Mouse (Mus musculus): Measurements from ENCODE around the gene Dnajc13. TPM values are rescaled to one million over a fixed set of nuclear protein-coding genes. Genes with fewer than 3 reads are reported as not detected.

Dnajc13 gene
- polyA plus RNA-seq, 1 experiment from 2014 or later = 5.8 TPM

- H3K4me1 ChIP-seq (ENCODE audit: insufficient read depth) = peaks cover 3% of the 10 kb centered on the region; the same call in 1 of the 2 replicates
- no peak overlapping the region for H3K4me2 ChIP-seq (ENCODE audit: low read depth, low read length)
- no peak overlapping the region for H3K4me3 ChIP-seq (ENCODE audit: low read depth, low read length)
- H3K27me3 ChIP-seq (ENCODE audit: insufficient read depth, low read length) = no peaks in the 10 kb centered on the region
- peak overlapping the region; percentile 90 for H3K27ac ChIP-seq (ENCODE audit: low read depth)
- TF ChIP-seq EP300 (IDR thresholded peaks at IDR 0.05; ENCODE audit: low read depth) = no peak
- TF ChIP-seq CTCF (IDR thresholded peaks at IDR 0.05; ENCODE audit: low read depth) = no peak
- peaks cover 42% of the 10 kb centered on the region for H3K36me3 ChIP-seq (replicated peaks; ENCODE audit: insufficient read depth, low read length)
- ATAC-seq (no peak), DNase-seq (no peak)
- H3K9ac ChIP-seq (replicated peaks) = no peak overlapping the region
- H3K9me3 ChIP-seq (ENCODE audit: low read length) = no peaks in the 10 kb centered on the region
- 83% methylated on average over 2 of the region's 2 CpGs for WGBS (ENCODE audit: insufficient replicate concordance)
Measured at GRCm38 (mm10) chr9:104193900-104194299, 68.8 kb downstream of the Dnajc13 start.

GRCm38 (mm10) chr9:104193327-104193726 is 69.4 kb downstream of the Dnajc13 start:
- peaks cover 43% of the 10 kb centered on the region for H3K36me3 ChIP-seq (replicated peaks; ENCODE audit: insufficient read depth, low read length)
- H3K27me3 ChIP-seq (ENCODE audit: insufficient read depth, low read length) = no peaks in the 10 kb centered on the region
- peak; percentile 60 for ATAC-seq
- TF ChIP-seq CTCF (IDR thresholded peaks at IDR 0.05; ENCODE audit: low read depth) = no peak
- TF ChIP-seq EP300 (IDR thresholded peaks at IDR 0.05; ENCODE audit: low read depth) = no peak
- peak overlapping the region; percentile 90 for H3K27ac ChIP-seq (ENCODE audit: low read depth)
- no peak overlapping the region for H3K4me2 ChIP-seq (ENCODE audit: low read depth, low read length)
- WGBS (ENCODE audit: insufficient replicate concordance) = 57% methylated on average over 1 of the region's 1 CpGs
- H3K9ac ChIP-seq (replicated peaks) = no peak overlapping the region
- no peaks in the 10 kb centered on the region for H3K9me3 ChIP-seq (ENCODE audit: low read length)
- no peak overlapping the region for H3K4me3 ChIP-seq (ENCODE audit: low read depth, low read length)
- DNase-seq = no peak
- H3K4me1 ChIP-seq (ENCODE audit: insufficient read depth) = peaks cover 3% of the 10 kb centered on the region; the same call in 1 of the 2 replicates

- Histone ChIP-seq H3K4me1 (ENCODE audit: insufficient read depth) (peaks cover 3% of the 10 kb centered on the region; the same call in 1 of the 2 replicates), H3K4me3 (ENCODE audit: low read depth, low read length) (no peak overlapping the region), H3K27me3 (ENCODE audit: insufficient read depth, low read length) (no peaks in the 10 kb centered on the region), H3K9me3 (ENCODE audit: low read length) (no peaks in the 10 kb centered on the region), H3K4me2 (ENCODE audit: low read depth, low read length) (no peak overlapping the region; the same call in 1 of the 2 replicates), H3K9ac (replicated peaks) (no peak overlapping the region), H3K27ac (ENCODE audit: low read depth) (peak overlapping the region; percentile 90), H3K36me3 (replicated peaks; ENCODE audit: insufficient read depth, low read length) (peaks cover 42% of the 10 kb centered on the region)
- ATAC-seq (peak; percentile 80), DNase-seq (no peak)
- TF ChIP-seq EP300 (IDR thresholded peaks at IDR 0.05; ENCODE audit: low read depth) = no peak
- TF ChIP-seq CTCF (IDR thresholded peaks at IDR 0.05; ENCODE audit: low read depth) = no peak
- WGBS (ENCODE audit: insufficient replicate concordance) = 58% methylated on average over 6 of the region's 6 CpGs
Measured at GRCm38 (mm10) chr9:104192513-104192912, 70.2 kb downstream of the Dnajc13 start.

GRCm38 (mm10) chr9:104189657-104190056 is 73.1 kb downstream of the Dnajc13 start:
- no peak overlapping the region for H3K4me2 ChIP-seq (ENCODE audit: low read depth, low read length)
- no peak overlapping the region for H3K4me3 ChIP-seq (ENCODE audit: low read depth, low read length)
- H3K9me3 ChIP-seq (ENCODE audit: low read length) = no peaks in the 10 kb centered on the region
- no peak overlapping the region for H3K27ac ChIP-seq (ENCODE audit: low read depth)
- ATAC-seq (no peak), DNase-seq (no peak)
- peaks cover 45% of the 10 kb centered on the region for H3K36me3 ChIP-seq (replicated peaks; ENCODE audit: insufficient read depth, low read length)
- H3K27me3 ChIP-seq (ENCODE audit: insufficient read depth, low read length) = no peaks in the 10 kb centered on the region
- 95% methylated on average over 5 of the region's 5 CpGs for WGBS (ENCODE audit: insufficient replicate concordance)
- peaks cover 3% of the 10 kb centered on the region; the same call in 1 of the 2 replicates for H3K4me1 ChIP-seq (ENCODE audit: insufficient read depth)
- TF ChIP-seq CTCF (IDR thresholded peaks at IDR 0.05; ENCODE audit: low read depth) (no peak), EP300 (IDR thresholded peaks at IDR 0.05; ENCODE audit: low read depth) (no peak)
- no peak overlapping the region for H3K9ac ChIP-seq (replicated peaks)

- TF ChIP-seq EP300 (IDR thresholded peaks at IDR 0.05; ENCODE audit: low read depth) (no peak), CTCF (IDR thresholded peaks at IDR 0.05; ENCODE audit: low read depth) (no peak)
- no peaks in the 10 kb centered on the region for H3K9me3 ChIP-seq (ENCODE audit: low read length)
- H3K36me3 ChIP-seq (replicated peaks; ENCODE audit: insufficient read depth, low read length) = peaks cover 42% of the 10 kb centered on the region
- 79% methylated on average over 1 of the region's 1 CpGs for WGBS (ENCODE audit: insufficient replicate concordance)
- H3K4me2 ChIP-seq (ENCODE audit: low read depth, low read length) = no peak overlapping the region
- peaks cover 3% of the 10 kb centered on the region; the same call in 1 of the 2 replicates for H3K4me1 ChIP-seq (ENCODE audit: insufficient read depth)
- DNase-seq (no peak), ATAC-seq (no peak)
- no peaks in the 10 kb centered on the region for H3K27me3 ChIP-seq (ENCODE audit: insufficient read depth, low read length)
- H3K4me3 ChIP-seq (ENCODE audit: low read depth, low read length) = no peak overlapping the region
- no peak overlapping the region for H3K9ac ChIP-seq (replicated peaks)
- H3K27ac ChIP-seq (ENCODE audit: low read depth) = no peak overlapping the region
Measured at GRCm38 (mm10) chr9:104188704-104189103, 74.0 kb downstream of the Dnajc13 start.

- H3K4me1 ChIP-seq (ENCODE audit: insufficient read depth) = no peaks in the 10 kb centered on the region
Measured at GRCm38 (mm10) chr9:104187028-104187427, 75.7 kb downstream of the Dnajc13 start.

More at GRCm38 (mm10) chr9:104187028-104187427, 75.7 kb downstream of the Dnajc13 start:
- no peak overlapping the region for H3K9ac ChIP-seq (replicated peaks)
- no peak overlapping the region for H3K4me2 ChIP-seq (ENCODE audit: low read depth, low read length)
- no peak for DNase-seq
- no peak overlapping the region for H3K27ac ChIP-seq (ENCODE audit: low read depth)
- no peaks in the 10 kb centered on the region for H3K9me3 ChIP-seq (ENCODE audit: low read length)
- no peak overlapping the region for H3K4me3 ChIP-seq (ENCODE audit: low read depth, low read length)
- WGBS (ENCODE audit: insufficient replicate concordance) = 91% methylated on average over 5 of the region's 5 CpGs
- TF ChIP-seq CTCF (IDR thresholded peaks at IDR 0.05; ENCODE audit: low read depth) (no peak), EP300 (IDR thresholded peaks at IDR 0.05; ENCODE audit: low read depth) (no peak)
- ATAC-seq = no peak
- H3K27me3 ChIP-seq (ENCODE audit: insufficient read depth, low read length) = no peaks in the 10 kb centered on the region
- H3K36me3 ChIP-seq (replicated peaks; ENCODE audit: insufficient read depth, low read length) = peaks cover 46% of the 10 kb centered on the region
